Mouse (Mus musculus): Measurements from ENCODE around the gene Iqcg.
"Not testable (repeated sequence)": the region's sequence is repeated elsewhere in the genome, so short reads cannot be mapped to it uniquely, and the experiment has no call there.

Iqcg gene

GRCm38 (mm10) chr16:33054927-33055326 is 1.1 kb downstream of the Iqcg start:
- DNase-seq (ENCODE audit: inconsistent age in 2 of 2, low spot score in 1 of 2) = not testable (repeated sequence)

GRCm38 (mm10) chr16:33053141-33053540 is 2.9 kb downstream of the Iqcg start:
- DNase-seq (ENCODE audit: inconsistent age in 2 of 2, low spot score in 1 of 2) = no peak

GRCm38 (mm10) chr16:33049809-33050208 is 6.2 kb downstream of the Iqcg start:
- no peak for DNase-seq (ENCODE audit: inconsistent age in 2 of 2, low spot score in 1 of 2)

GRCm38 (mm10) chr16:33048686-33049085 is 7.3 kb downstream of the Iqcg start:
- no peak for DNase-seq (ENCODE audit: inconsistent age in 2 of 2, low spot score in 1 of 2)

- no peak for DNase-seq (ENCODE audit: inconsistent age in 2 of 2, low spot score in 1 of 2)
Measured at GRCm38 (mm10) chr16:33048004-33048403, 8.0 kb downstream of the Iqcg start.

- no peak for DNase-seq (ENCODE audit: inconsistent age in 2 of 2, low spot score in 1 of 2)
Measured at GRCm38 (mm10) chr16:33043268-33043667, 12.8 kb downstream of the Iqcg start.

- DNase-seq (ENCODE audit: inconsistent age in 2 of 2, low spot score in 1 of 2) = no peak
Measured at GRCm38 (mm10) chr16:33042682-33043081, 13.3 kb downstream of the Iqcg start.

- no peak for DNase-seq (ENCODE audit: inconsistent age in 2 of 2, low spot score in 1 of 2)
Measured at GRCm38 (mm10) chr16:33036006-33036405, 20.0 kb downstream of the Iqcg start.

GRCm38 (mm10) chr16:33026357-33026756 is 29.7 kb downstream of the Iqcg start:
- DNase-seq (ENCODE audit: inconsistent age in 2 of 2, low spot score in 1 of 2) = no peak

GRCm38 (mm10) chr16:33024456-33025104 is 31.4 kb downstream of the Iqcg start:
- no peak for DNase-seq (ENCODE audit: inconsistent age in 2 of 2, low spot score in 1 of 2)

GRCm38 (mm10) chr16:33023750-33024149 is 32.3 kb downstream of the Iqcg start:
- peak; percentile 86 to 95 for DNase-seq (ENCODE audit: inconsistent age in 2 of 2, low spot score in 1 of 2)

GRCm38 (mm10) chr16:33021381-33021780 is 34.6 kb downstream of the Iqcg start:
- DNase-seq (ENCODE audit: inconsistent age in 2 of 2, low spot score in 1 of 2) = no peak

GRCm38 (mm10) chr16:33019117-33019770 is 36.8 kb downstream of the Iqcg start:
- DNase-seq (ENCODE audit: inconsistent age in 2 of 2, low spot score in 1 of 2) = peak; percentile 57 to 75

- no peak for DNase-seq (ENCODE audit: inconsistent age in 2 of 2, low spot score in 1 of 2)
Measured at GRCm38 (mm10) chr16:33017677-33018349, 38.2 kb downstream of the Iqcg start.

GRCm38 (mm10) chr16:33015986-33016385 is 40.0 kb downstream of the Iqcg start:
- DNase-seq (ENCODE audit: inconsistent age in 2 of 2, low spot score in 1 of 2) = no peak

- no peak for DNase-seq (ENCODE audit: inconsistent age in 2 of 2, low spot score in 1 of 2)
Measured at GRCm38 (mm10) chr16:33015396-33015907, 40.6 kb downstream of the Iqcg start.

GRCm38 (mm10) chr16:33014921-33015320 is 41.1 kb downstream of the Iqcg start:
- DNase-seq (ENCODE audit: inconsistent age in 2 of 2, low spot score in 1 of 2) = no peak

- no peak for DNase-seq (ENCODE audit: inconsistent age in 2 of 2, low spot score in 1 of 2)
Measured at GRCm38 (mm10) chr16:33013801-33014200, 42.2 kb downstream of the Iqcg start.

- DNase-seq (ENCODE audit: inconsistent age in 2 of 2, low spot score in 1 of 2) = no peak
Measured at GRCm38 (mm10) chr16:33010166-33010565, 45.9 kb downstream of the Iqcg start.

GRCm38 (mm10) chr16:33007436-33007835 is 48.6 kb downstream of the Iqcg start:
- DNase-seq (ENCODE audit: inconsistent age in 2 of 2, low spot score in 1 of 2) = no peak

GRCm38 (mm10) chr16:33006888-33007287 is 49.1 kb downstream of the Iqcg start:
- DNase-seq (ENCODE audit: inconsistent age in 2 of 2, low spot score in 1 of 2) = no peak

GRCm38 (mm10) chr16:33005216-33005615 is 50.8 kb downstream of the Iqcg start:
- peak in 1 of 2 experiments; percentile 34 for DNase-seq (ENCODE audit: inconsistent age in 2 of 2, low spot score in 1 of 2)

All from adrenal gland, adult (tissue).